Mouse (Mus musculus): ENCODE measurements around the gene Morc1. TPM values are rescaled to one million over a fixed set of nuclear protein-coding genes. Genes with fewer than 3 reads are reported as not detected.

The Morc1 gene
- polyA plus RNA-seq, 1 experiment: not detected

DNA sequence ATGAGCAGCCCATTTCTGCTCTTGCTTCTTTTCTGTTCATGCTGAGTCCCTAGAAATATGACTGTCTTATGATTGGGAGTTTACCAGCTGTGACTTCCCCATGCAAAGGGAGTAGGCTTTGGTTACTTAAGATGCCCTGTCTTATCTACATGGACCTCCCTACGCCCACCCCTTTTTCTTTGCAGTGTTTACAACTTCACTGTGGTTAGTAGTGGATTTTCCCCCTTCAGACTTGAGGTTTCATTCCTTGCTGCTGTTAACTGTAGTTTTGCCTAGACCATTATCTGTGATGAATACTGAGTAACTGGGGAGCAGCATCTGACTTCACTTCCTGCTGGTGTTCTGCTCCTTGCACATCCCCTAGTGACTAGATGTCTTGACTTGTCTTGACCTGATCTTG is 247.0 kb downstream of the Morc1 start:
- no peaks in the 10 kb centered on the region for H3K27me3 ChIP-seq (ENCODE audit: control insufficient read depth, insufficient read depth, low read length)
- TF ChIP-seq CTCF (IDR thresholded peaks at IDR 0.05; ENCODE audit: borderline replicate concordance, insufficient read depth, low read depth, low read length) (no peak), POLR2A (IDR thresholded peaks at IDR 0.05; ENCODE audit: borderline replicate concordance, insufficient read depth, low read length) (no peak)
- H3K27ac ChIP-seq (ENCODE audit: insufficient read depth, low read length): no peak overlapping the region
- WGBS: 97% methylated on average over 1 of the region's 1 CpGs
- no peak overlapping the region for H3K4me3 ChIP-seq (replicated peaks; ENCODE audit: insufficient read depth, low read depth, low read length)
- DNase-seq: no peak
- H3K4me1 ChIP-seq (ENCODE audit: control insufficient read depth, insufficient read depth, low read length): no peaks in the 10 kb centered on the region

Other genes starting within 250 kb of the Morc1 start
- not detected in 2 replicates for gene Dppa4, start 147.5 kb upstream of the Morc1 start, polyA plus RNA-seq (2012; rRNA removed)
- gene Dppa2, start 127.3 kb upstream of the Morc1 start, polyA plus RNA-seq (2012; rRNA removed): 0.14 and 0.20 TPM in 2 replicates
- 0.26 TPM in 1 of 2 replicates, not detected in the other for gene Gm5485, start 18.8 kb upstream of the Morc1 start, polyA plus RNA-seq (2012; rRNA removed)